Mouse (Mus musculus): ENCODE results near the gene Tmem131l. TPM values are rescaled to one million over a fixed set of nuclear protein-coding genes. Genes with fewer than 3 reads are reported as not detected.

Tmem131l gene
- polyA plus RNA-seq, 1 experiment from 2014 or later, result 35.7 TPM

- Histone ChIP-seq H3K27ac (ENCODE audit: low read depth, low read length) (no peak overlapping the region), H3K36me3 (ENCODE audit: control insufficient read depth, insufficient read depth, low read length) (no peaks in the 10 kb centered on the region; the same call in 1 of the 2 replicates), H3K9ac (ENCODE audit: low read depth, low read length) (no peak overlapping the region), H3K9me3 (ENCODE audit: control insufficient read depth, low read length) (no peaks in the 10 kb centered on the region), H3K4me2 (no peak overlapping the region), H3K27me3 (replicated peaks; ENCODE audit: control insufficient read depth, insufficient read depth, low read length) (no peaks in the 10 kb centered on the region), H3K4me1 (replicated peaks; ENCODE audit: control insufficient read depth, insufficient read depth, low read length) (no peaks in the 10 kb centered on the region; the same call in none of the 2 replicates), H3K4me3 (ENCODE audit: low read depth, low read length) (no peak overlapping the region)
- DNase-seq (ENCODE audit: low spot score) (no peak), ATAC-seq (replicated peaks; ENCODE audit: low FRiP score) (no peak)
- 57% methylated on average over 8 of the region's 8 CpGs for WGBS
These were observed 92.3 kb downstream of the Tmem131l start for GRCm38 (mm10) chr3:83947476-83948245.

GRCm38 (mm10) chr3:83946848-83947247, 93.1 kb downstream of the Tmem131l start:
- H3K27ac ChIP-seq (ENCODE audit: low read depth, low read length), result no peak overlapping the region
- no peak overlapping the region for H3K4me2 ChIP-seq
- no peak overlapping the region for H3K9ac ChIP-seq (ENCODE audit: low read depth, low read length)
- peak; percentile 53; the same call in 1 of the 2 replicates for ATAC-seq (replicated peaks; ENCODE audit: low FRiP score)
- H3K36me3 ChIP-seq (ENCODE audit: control insufficient read depth, insufficient read depth, low read length), result peaks cover 4% of the 10 kb centered on the region; the same call in 1 of the 2 replicates
- no peaks in the 10 kb centered on the region for H3K9me3 ChIP-seq (ENCODE audit: control insufficient read depth, low read length)
- H3K4me3 ChIP-seq (ENCODE audit: low read depth, low read length), result no peak overlapping the region
- DNase-seq (ENCODE audit: low spot score), result no peak
- H3K27me3 ChIP-seq (replicated peaks; ENCODE audit: control insufficient read depth, insufficient read depth, low read length), result no peaks in the 10 kb centered on the region
- H3K4me1 ChIP-seq (replicated peaks; ENCODE audit: control insufficient read depth, insufficient read depth, low read length), result no peaks in the 10 kb centered on the region; the same call in none of the 2 replicates
- WGBS, result 53% methylated on average over 1 of the region's 1 CpGs

GRCm38 (mm10) chr3:83943691-83944090, 96.3 kb downstream of the Tmem131l start:
- Histone ChIP-seq H3K9me3 (ENCODE audit: control insufficient read depth, low read length) (no peaks in the 10 kb centered on the region), H3K36me3 (ENCODE audit: control insufficient read depth, insufficient read depth, low read length) (peaks cover 9% of the 10 kb centered on the region; the same call in 1 of the 2 replicates), H3K4me2 (no peak overlapping the region), H3K4me3 (ENCODE audit: low read depth, low read length) (no peak overlapping the region), H3K9ac (ENCODE audit: low read depth, low read length) (no peak overlapping the region), H3K27me3 (replicated peaks; ENCODE audit: control insufficient read depth, insufficient read depth, low read length) (no peaks in the 10 kb centered on the region), H3K4me1 (replicated peaks; ENCODE audit: control insufficient read depth, insufficient read depth, low read length) (no peaks in the 10 kb centered on the region; the same call in 1 of the 2 replicates), H3K27ac (ENCODE audit: low read depth, low read length) (no peak overlapping the region)
- DNase-seq (ENCODE audit: low spot score), result no peak
- 77% methylated on average over 2 of the region's 2 CpGs for WGBS
- no peak for ATAC-seq (replicated peaks; ENCODE audit: low FRiP score)

DNA sequence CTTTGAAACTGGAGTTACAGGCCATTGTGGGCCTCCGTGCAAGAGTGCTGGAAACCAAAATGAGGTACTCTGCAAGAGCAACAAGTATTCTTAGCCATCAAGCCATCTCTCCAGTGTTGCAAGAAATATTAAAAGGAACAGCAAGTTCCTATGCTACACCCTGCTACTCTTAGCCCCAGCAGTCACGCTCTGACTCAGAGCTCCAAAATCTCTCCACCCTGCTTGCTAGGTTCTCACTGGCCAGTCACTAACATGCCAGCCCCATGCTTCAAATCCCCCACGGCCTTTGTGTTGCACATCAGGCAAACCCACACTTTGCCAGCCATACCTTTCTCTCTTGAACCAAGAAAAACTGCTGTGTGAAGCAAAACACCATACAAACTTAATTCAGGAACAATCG, 96.8 kb downstream of the Tmem131l start:
- Histone ChIP-seq H3K9me3 (ENCODE audit: control insufficient read depth, low read length) (no peaks in the 10 kb centered on the region), H3K4me3 (ENCODE audit: low read depth, low read length) (no peak overlapping the region), H3K4me2 (no peak overlapping the region), H3K4me1 (replicated peaks; ENCODE audit: control insufficient read depth, insufficient read depth, low read length) (no peaks in the 10 kb centered on the region; the same call in 1 of the 2 replicates), H3K9ac (ENCODE audit: low read depth, low read length) (no peak overlapping the region), H3K36me3 (ENCODE audit: control insufficient read depth, insufficient read depth, low read length) (peaks cover 9% of the 10 kb centered on the region; the same call in 1 of the 2 replicates), H3K27ac (ENCODE audit: low read depth, low read length) (no peak overlapping the region), H3K27me3 (replicated peaks; ENCODE audit: control insufficient read depth, insufficient read depth, low read length) (no peaks in the 10 kb centered on the region)
- WGBS, result 86% methylated on average over 4 of the region's 4 CpGs
- DNase-seq (ENCODE audit: low spot score) (no peak), ATAC-seq (replicated peaks; ENCODE audit: low FRiP score) (no peak)

- Histone ChIP-seq H3K9me3 (ENCODE audit: control insufficient read depth, low read length) (no peaks in the 10 kb centered on the region), H3K27me3 (replicated peaks; ENCODE audit: control insufficient read depth, insufficient read depth, low read length) (no peaks in the 10 kb centered on the region), H3K36me3 (ENCODE audit: control insufficient read depth, insufficient read depth, low read length) (peaks cover 9% of the 10 kb centered on the region; the same call in 1 of the 2 replicates), H3K4me1 (replicated peaks; ENCODE audit: control insufficient read depth, insufficient read depth, low read length) (no peaks in the 10 kb centered on the region), H3K9ac (ENCODE audit: low read depth, low read length) (no peak overlapping the region), H3K4me2 (no peak overlapping the region), H3K27ac (ENCODE audit: low read depth, low read length) (no peak overlapping the region), H3K4me3 (ENCODE audit: low read depth, low read length) (no peak overlapping the region)
- ATAC-seq (replicated peaks; ENCODE audit: low FRiP score), result no peak
- 83% methylated on average over 4 of the region's 4 CpGs for WGBS
- DNase-seq (ENCODE audit: low spot score), result no peak
These were observed 98.1 kb downstream of the Tmem131l start for GRCm38 (mm10) chr3:83941921-83942320.

- Histone ChIP-seq H3K9me3 (ENCODE audit: control insufficient read depth, low read length) (no peaks in the 10 kb centered on the region), H3K4me2 (no peak overlapping the region), H3K4me3 (ENCODE audit: low read depth, low read length) (no peak overlapping the region), H3K9ac (ENCODE audit: low read depth, low read length) (no peak overlapping the region), H3K4me1 (replicated peaks; ENCODE audit: control insufficient read depth, insufficient read depth, low read length) (no peaks in the 10 kb centered on the region), H3K27ac (ENCODE audit: low read depth, low read length) (no peak overlapping the region), H3K36me3 (ENCODE audit: control insufficient read depth, insufficient read depth, low read length) (peaks cover 15% of the 10 kb centered on the region; the same call in 1 of the 2 replicates), H3K27me3 (replicated peaks; ENCODE audit: control insufficient read depth, insufficient read depth, low read length) (no peaks in the 10 kb centered on the region)
- WGBS, result 68% methylated on average over 5 of the region's 5 CpGs
- no peak for DNase-seq (ENCODE audit: low spot score)
- ATAC-seq (replicated peaks; ENCODE audit: low FRiP score), result no peak
These were observed 101.1 kb downstream of the Tmem131l start for GRCm38 (mm10) chr3:83938871-83939270.

- H3K4me2 ChIP-seq, result no peak overlapping the region
- no peak overlapping the region for H3K4me3 ChIP-seq (ENCODE audit: low read depth, low read length)
- 93% methylated on average over 10 of the region's 10 CpGs for WGBS
- no peak for ATAC-seq (replicated peaks; ENCODE audit: low FRiP score)
- peaks cover 28% of the 10 kb centered on the region for H3K36me3 ChIP-seq (ENCODE audit: control insufficient read depth, insufficient read depth, low read length)
- no peak for DNase-seq (ENCODE audit: low spot score)
- no peaks in the 10 kb centered on the region for H3K9me3 ChIP-seq (ENCODE audit: control insufficient read depth, low read length)
- H3K27me3 ChIP-seq (replicated peaks; ENCODE audit: control insufficient read depth, insufficient read depth, low read length), result no peaks in the 10 kb centered on the region
- H3K9ac ChIP-seq (ENCODE audit: low read depth, low read length), result no peak overlapping the region
- no peaks in the 10 kb centered on the region for H3K4me1 ChIP-seq (replicated peaks; ENCODE audit: control insufficient read depth, insufficient read depth, low read length)
- H3K27ac ChIP-seq (ENCODE audit: low read depth, low read length), result no peak overlapping the region
These were observed 105.5 kb downstream of the Tmem131l start for GRCm38 (mm10) chr3:83934514-83934913.

DNA sequence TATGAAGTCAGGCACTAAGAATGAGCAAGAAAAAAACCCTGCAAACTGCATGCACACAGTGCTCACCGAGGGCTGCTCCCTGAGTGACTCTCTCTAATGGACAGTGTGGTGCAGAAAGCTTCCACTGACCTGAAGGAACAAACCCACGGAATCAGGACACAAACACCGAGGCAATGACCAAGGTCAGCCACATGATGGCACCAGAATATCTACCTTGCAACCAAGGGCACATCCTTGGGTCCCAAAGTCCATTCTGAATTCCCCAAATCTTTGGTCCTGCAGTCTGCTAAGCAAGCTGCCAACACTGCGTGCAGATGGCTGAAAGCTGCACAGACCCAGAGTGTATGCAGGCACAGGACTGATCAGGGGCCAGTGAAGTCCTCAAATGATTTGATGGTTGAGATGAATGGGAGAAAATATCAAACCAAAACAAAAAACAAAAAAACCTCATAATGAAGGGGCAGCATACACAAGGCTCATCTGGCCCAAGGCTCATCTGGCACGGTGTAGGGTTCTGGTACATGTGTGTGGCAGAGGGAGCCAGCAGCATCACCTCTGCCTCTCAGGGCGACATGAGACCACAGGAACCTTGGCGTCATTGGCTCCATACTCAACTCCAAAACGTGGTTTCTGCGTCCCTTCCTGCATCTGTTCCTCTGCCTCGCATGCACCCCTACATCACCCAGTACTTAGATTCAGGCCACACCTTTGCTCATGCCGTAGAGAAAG, 124.0 kb downstream of the Tmem131l start:
- Histone ChIP-seq H3K27ac (ENCODE audit: low read depth, low read length) (no peak overlapping the region), H3K36me3 (ENCODE audit: control insufficient read depth, insufficient read depth, low read length) (peaks cover 26% of the 10 kb centered on the region), H3K4me2 (no peak overlapping the region), H3K27me3 (replicated peaks; ENCODE audit: control insufficient read depth, insufficient read depth, low read length) (no peaks in the 10 kb centered on the region), H3K4me3 (ENCODE audit: low read depth, low read length) (no peak overlapping the region), H3K9me3 (ENCODE audit: control insufficient read depth, low read length) (no peaks in the 10 kb centered on the region), H3K9ac (ENCODE audit: low read depth, low read length) (no peak overlapping the region), H3K4me1 (replicated peaks; ENCODE audit: control insufficient read depth, insufficient read depth, low read length) (no peaks in the 10 kb centered on the region)
- ATAC-seq (replicated peaks; ENCODE audit: low FRiP score) (0 out of 2 replicates have a peak, but pooled peaks have one; percentile 20), DNase-seq (ENCODE audit: low spot score) (no peak)
- WGBS, result 73% methylated on average over 11 of the region's 11 CpGs
